Mouse (Mus musculus) hindbrain, embryonic 13.5 days (tissue): ENCODE results near the gene Sept12. TPM values are rescaled to one million over a fixed set of nuclear protein-coding genes. Genes with fewer than 3 reads are reported as not detected.

Experiments used
- ATAC-seq: fragments of 200-750 bp; cut with Nextera tagmentation; 2 replicates; pipeline ENCODE4 v1.8.0; 2017; ENCODE audit warnings: moderate TSS enrichment; ENCODE audit not compliant: low FRiP score
- H3K27ac ChIP-seq: fragments of 300-500 bp; sonication (generic); 2 replicates; pipeline ENCODE4 v1.5.1; 2015; ENCODE audit warnings: inconsistent platforms, mild to moderate bottlenecking, moderate library complexity
- H3K27me3 ChIP-seq: fragments of 300-500 bp; sonication (generic); 2 replicates; pipeline ENCODE4 v1.6.1; 2015; ENCODE audit warnings: mild to moderate bottlenecking, inconsistent platforms
- H3K36me3 ChIP-seq: fragments of 300-500 bp; sonication (generic); 2 replicates; pipeline ENCODE4 v1.6.1; 2015; ENCODE audit warnings: mild to moderate bottlenecking, inconsistent platforms
- H3K4me1 ChIP-seq: fragments of 300-500 bp; sonication (generic); replicated peaks from 2 replicates; pipeline ENCODE4 v1.6.1; 2015; ENCODE audit warnings: inconsistent platforms
- H3K4me2 ChIP-seq: fragments of 300-500 bp; sonication (generic); 2 replicates; pipeline ENCODE4 v1.6.1; 2015; ENCODE audit warnings: inconsistent platforms, mild to moderate bottlenecking, moderate library complexity
- H3K4me3 ChIP-seq: fragments of 300-500 bp; sonication (generic); 2 replicates; pipeline ENCODE4 v1.5.1; 2015; ENCODE audit warnings: mild to moderate bottlenecking, inconsistent platforms
- H3K9ac ChIP-seq: fragments of 300-500 bp; sonication (generic); 2 replicates; pipeline ENCODE4 v1.6.1; 2015; ENCODE audit warnings: mild to moderate bottlenecking, inconsistent platforms
- H3K9me3 ChIP-seq: fragments of 300-500 bp; sonication (generic); 2 replicates; pipeline ENCODE4 v1.6.1; 2016; ENCODE audit warnings: inconsistent platforms
- WGBS: fragments of 180-500 bp; shearing (Covaris S2); methylation state at CpG from one replicate; pipeline ENCODE4 v1.1.7; 2015; 5-methylcytosine and 5-hydroxymethylcytosine counted together
- polyA plus RNA-seq: library from polyadenylated mRNA; unstranded; fragments of >200 nt; fragmentation: Nextera tagmentation; extraction: Ambion mirVana; gene quantifications from 2 replicates; pipeline ENCODE4 v1.2.1, GENCODE M21; 2015

Gene Sept12
- polyA plus RNA-seq: not detected in 2 replicates

DNA sequence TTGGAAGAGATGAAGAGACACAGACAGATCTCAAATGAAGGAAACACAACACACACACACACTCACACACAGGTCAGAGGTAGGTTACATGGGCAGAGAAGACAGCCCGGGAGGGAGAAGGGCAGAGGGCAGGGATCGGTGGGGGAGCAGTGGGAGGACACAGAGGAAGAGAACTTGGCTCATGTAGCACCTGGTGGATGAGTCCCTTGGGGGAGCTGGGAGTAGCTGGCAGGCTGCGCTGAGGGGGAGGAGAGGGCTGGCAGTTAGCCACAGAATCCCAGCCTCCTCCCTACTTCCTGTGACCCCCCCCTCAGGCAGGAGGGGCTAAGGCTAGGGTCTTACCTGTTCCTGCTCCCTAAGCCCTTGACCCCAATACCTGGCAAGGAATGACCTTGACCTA lies at the start of gene Sept12:
TSS of gene Sept12 (minus strand) at position 300 of the 400 bp plus-strand sequence.
- Histone ChIP-seq H3K36me3 (no peaks in the 10 kb centered on the region), H3K27me3 (no peaks in the 10 kb centered on the region), H3K4me3 (no peak within 1 kb of the TSS), H3K4me2 (no peak within 1 kb of the TSS), H3K9me3 (no peaks in the 10 kb centered on the region), H3K9ac (no peak within 1 kb of the TSS), H3K4me1 (no peaks in the 10 kb centered on the region), H3K27ac (no peak within 1 kb of the TSS)
- 72% methylated on average over 3 of the region's 3 CpGs for WGBS
- ATAC-seq: no peak

DNA sequence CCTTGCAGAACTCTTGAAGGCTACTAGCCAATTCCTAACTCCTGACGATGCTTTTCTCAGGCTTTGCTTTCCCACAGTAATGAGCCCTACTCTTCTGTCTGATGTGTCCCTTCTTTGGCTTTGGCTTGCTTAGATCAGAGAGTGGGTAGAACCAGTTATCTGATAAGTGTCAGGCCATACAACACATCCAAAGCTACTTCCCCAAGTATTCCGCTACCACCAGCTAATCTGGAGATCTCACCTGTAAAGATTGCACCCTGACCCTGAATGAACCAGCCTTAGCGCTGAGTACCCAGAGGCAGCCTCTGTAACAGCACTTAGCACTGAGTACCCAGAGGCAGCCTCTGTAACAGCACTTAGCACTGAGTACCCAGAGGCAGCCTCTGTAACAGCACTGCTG lies 47.7 kb upstream of the Sept12 start:
- no peak overlapping the region for H3K4me2 ChIP-seq
- H3K4me1 ChIP-seq: peaks cover 20% of the 10 kb centered on the region
- no peaks in the 10 kb centered on the region for H3K27me3 ChIP-seq
- H3K4me3 ChIP-seq: no peak overlapping the region
- H3K9ac ChIP-seq: no peak overlapping the region
- 99% methylated on average over 3 of the region's 3 CpGs for WGBS
- ATAC-seq: no peak
- H3K9me3 ChIP-seq: no peaks in the 10 kb centered on the region
- peaks cover 72% of the 10 kb centered on the region for H3K36me3 ChIP-seq
- no peak overlapping the region for H3K27ac ChIP-seq

- Histone ChIP-seq H3K4me1 (no peaks in the 10 kb centered on the region), H3K27me3 (no peaks in the 10 kb centered on the region), H3K4me3 (no peak overlapping the region), H3K9me3 (no peaks in the 10 kb centered on the region), H3K9ac (no peak overlapping the region), H3K27ac (no peak overlapping the region), H3K4me2 (no peak overlapping the region), H3K36me3 (peaks cover 97% of the 10 kb centered on the region)
- WGBS: 73% methylated on average over 5 of the region's 5 CpGs
- ATAC-seq: no peak
Measured at GRCm38 (mm10) chr16:5036649-5037234, 39.1 kb upstream of the Sept12 start.

- Histone ChIP-seq H3K9ac (no peak overlapping the region), H3K27ac (no peak overlapping the region), H3K4me1 (no peaks in the 10 kb centered on the region), H3K27me3 (no peaks in the 10 kb centered on the region), H3K4me3 (no peak overlapping the region), H3K9me3 (no peaks in the 10 kb centered on the region), H3K36me3 (peaks cover 97% of the 10 kb centered on the region), H3K4me2 (no peak overlapping the region)
- 98% methylated on average over 3 of the region's 3 CpGs for WGBS
- no peak for ATAC-seq
Measured at GRCm38 (mm10) chr16:5035591-5035990, 37.9 kb upstream of the Sept12 start.

- Histone ChIP-seq H3K27ac (no peak overlapping the region), H3K4me2 (no peak overlapping the region), H3K27me3 (no peaks in the 10 kb centered on the region), H3K4me3 (no peak overlapping the region), H3K4me1 (no peaks in the 10 kb centered on the region), H3K9me3 (no peaks in the 10 kb centered on the region), H3K9ac (no peak overlapping the region), H3K36me3 (peaks cover 99% of the 10 kb centered on the region)
- 69% methylated on average over 2 of the region's 2 CpGs for WGBS
- ATAC-seq: no peak
Measured at GRCm38 (mm10) chr16:5029847-5030246, 32.2 kb upstream of the Sept12 start.

DNA sequence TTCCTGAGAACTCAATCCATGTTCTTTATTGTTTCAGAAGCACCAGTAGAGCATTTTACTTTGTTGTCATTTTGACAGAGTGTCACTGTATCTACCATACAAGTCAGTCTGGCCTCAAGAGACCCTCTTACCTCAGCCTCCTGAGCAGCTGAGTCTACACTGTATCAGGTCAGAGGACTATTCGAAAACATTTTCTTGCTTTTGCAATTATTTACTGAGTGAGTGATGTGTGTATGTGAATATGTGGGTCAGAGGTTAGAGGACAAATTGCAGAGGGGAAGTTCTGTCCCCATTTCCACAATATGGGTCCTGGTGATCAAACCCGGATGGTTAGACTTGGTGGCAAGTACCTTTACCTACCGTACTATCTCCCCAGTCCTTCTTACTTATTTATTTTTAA lies 26.4 kb upstream of the Sept12 start:
- WGBS: 98% methylated on average over 3 of the region's 3 CpGs
- Histone ChIP-seq H3K4me3 (no peak overlapping the region), H3K36me3 (peaks cover 99% of the 10 kb centered on the region), H3K4me2 (no peak overlapping the region), H3K9me3 (no peaks in the 10 kb centered on the region), H3K4me1 (no peaks in the 10 kb centered on the region), H3K9ac (no peak overlapping the region), H3K27ac (no peak overlapping the region), H3K27me3 (no peaks in the 10 kb centered on the region)
- no peak for ATAC-seq

DNA sequence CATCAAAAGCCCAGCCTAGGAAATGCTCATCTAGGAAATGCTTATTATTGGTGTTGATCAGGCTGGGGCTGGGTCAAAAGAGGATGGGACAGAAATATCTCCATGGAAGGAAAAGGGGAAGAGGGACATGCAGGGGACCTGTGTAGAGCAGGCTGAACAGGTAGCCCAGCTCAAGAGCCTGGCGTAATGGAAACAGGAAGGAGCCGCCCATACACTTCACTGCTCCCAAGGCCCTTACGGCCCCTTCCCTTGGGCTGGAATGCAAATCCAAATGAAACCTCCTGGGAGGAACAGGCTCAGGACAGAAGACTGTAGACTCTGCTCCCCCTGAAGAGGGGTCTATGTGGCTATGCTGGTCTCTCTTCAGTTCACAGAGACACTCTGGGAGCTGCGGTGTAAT lies 16.9 kb upstream of the Sept12 start:
- H3K4me2 ChIP-seq: no peak overlapping the region
- H3K4me1 ChIP-seq: peaks cover 33% of the 10 kb centered on the region
- no peak overlapping the region for H3K4me3 ChIP-seq
- H3K27ac ChIP-seq: peak overlapping the region; percentile 50; the same call in 1 of the 2 replicates
- H3K36me3 ChIP-seq: peaks cover 64% of the 10 kb centered on the region
- no peak overlapping the region for H3K9ac ChIP-seq
- H3K27me3 ChIP-seq: no peaks in the 10 kb centered on the region
- WGBS: 94% methylated on average over 4 of the region's 4 CpGs
- ATAC-seq: no peak
- no peaks in the 10 kb centered on the region for H3K9me3 ChIP-seq

GRCm38 (mm10) chr16:5013054-5013838 lies 15.6 kb upstream of the Sept12 start, which contains the start of gene Rogdi:
Gene Rogdi, minus strand, starts transcription at chr16:5013553.
- Histone ChIP-seq H3K4me1 (peaks cover 33% of the 10 kb centered on the region), H3K4me2 (peak within 1 kb of the TSS; percentile 75), H3K4me3 (peak within 1 kb of the TSS; percentile 64), H3K27ac (peak within 1 kb of the TSS; percentile 90), H3K9me3 (no peaks in the 10 kb centered on the region), H3K9ac (peak within 1 kb of the TSS; percentile 83), H3K27me3 (no peaks in the 10 kb centered on the region), H3K36me3 (peaks cover 58% of the 10 kb centered on the region)
- WGBS: under 1% methylated on average over 63 of the region's 63 CpGs
- ATAC-seq: peak; percentile 99

DNA sequence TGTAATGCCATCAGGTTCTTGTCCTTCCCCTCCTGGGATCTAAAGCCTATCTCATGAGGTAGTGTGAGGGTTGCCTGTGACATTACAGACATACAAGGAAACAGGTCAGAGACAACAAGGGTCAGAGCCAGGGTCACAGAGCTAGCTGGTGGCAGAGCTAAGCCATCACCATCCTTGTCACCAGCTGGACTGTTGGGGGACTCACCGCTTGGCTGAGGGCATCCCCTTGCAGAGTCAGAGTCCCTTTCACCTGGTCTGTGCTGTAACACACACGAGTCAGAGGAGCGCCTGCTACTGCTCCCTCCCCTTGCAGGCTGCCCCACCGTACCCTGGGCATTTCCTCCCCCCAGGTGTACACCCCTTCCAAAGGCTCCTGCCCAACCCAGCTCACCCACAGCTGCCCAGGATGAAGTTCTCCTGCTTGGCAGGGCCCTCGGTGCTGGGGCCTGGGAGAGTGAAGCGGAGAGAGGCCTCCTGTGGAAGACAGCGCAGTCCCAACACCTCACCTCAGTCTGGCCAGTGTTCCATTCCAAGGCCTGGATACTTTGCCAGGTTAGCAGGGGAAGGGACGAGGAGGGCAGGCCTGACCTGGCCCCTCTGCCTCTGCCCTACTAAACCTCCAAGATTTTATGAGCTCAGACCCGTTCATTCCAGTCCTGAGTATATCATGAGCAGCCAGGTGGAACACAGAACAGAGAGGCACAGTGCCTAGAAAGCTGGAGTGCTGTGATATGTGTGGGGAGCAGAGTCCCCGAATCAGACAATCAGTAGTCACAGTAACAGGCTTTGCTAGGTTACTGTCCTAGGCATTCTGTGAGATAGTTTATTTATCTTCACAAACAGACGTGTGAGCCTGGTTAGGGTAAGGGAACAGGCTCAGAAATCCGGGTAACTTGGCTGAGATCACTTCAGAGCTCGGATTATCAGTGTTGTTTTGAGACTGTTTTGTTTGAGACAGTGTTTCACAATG lies 14.7 kb upstream of the Sept12 start:
- H3K9me3 ChIP-seq: no peaks in the 10 kb centered on the region
- H3K4me2 ChIP-seq: peak overlapping the region; percentile 75
- ATAC-seq: no peak
- peak overlapping the region; percentile 90 for H3K27ac ChIP-seq
- peaks cover 33% of the 10 kb centered on the region for H3K4me1 ChIP-seq
- H3K36me3 ChIP-seq: peaks cover 54% of the 10 kb centered on the region
- WGBS: 55% methylated on average over 13 of the region's 13 CpGs
- peak overlapping the region; percentile 83 for H3K9ac ChIP-seq
- peak overlapping the region; percentile 64 for H3K4me3 ChIP-seq
- H3K27me3 ChIP-seq: no peaks in the 10 kb centered on the region

DNA sequence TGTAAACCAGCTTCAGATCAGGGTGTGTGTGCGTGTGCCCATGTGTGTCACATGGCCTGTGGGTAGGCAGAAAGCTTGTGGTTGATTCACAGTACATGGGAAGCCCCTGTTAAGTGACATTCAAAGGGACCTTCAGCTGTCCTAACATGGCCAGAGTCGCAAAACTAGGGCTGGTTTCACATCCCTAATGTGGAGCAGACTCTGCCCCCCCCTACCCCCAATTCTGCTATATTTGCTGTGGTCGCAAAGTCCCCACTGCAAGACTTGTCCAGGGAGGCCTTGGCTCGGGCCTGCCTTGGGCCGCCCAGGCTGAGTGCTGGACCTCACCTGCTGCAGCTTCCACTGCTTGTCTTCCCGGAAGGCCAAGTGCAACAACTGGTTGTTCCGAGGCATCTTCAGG lies 13.6 kb upstream of the Sept12 start:
- WGBS: 90% methylated on average over 7 of the region's 7 CpGs
- H3K4me1 ChIP-seq: peaks cover 33% of the 10 kb centered on the region

GRCm38 (mm10) chr16:5010371-5010935 lies 12.8 kb upstream of the Sept12 start:
- ATAC-seq: no peak
- Histone ChIP-seq H3K4me3 (no peak overlapping the region), H3K4me1 (peaks cover 33% of the 10 kb centered on the region), H3K9ac (0 out of 2 replicates have a peak overlapping the region, but pooled peaks have one; percentile 10), H3K4me2 (no peak overlapping the region), H3K27ac (no peak overlapping the region), H3K9me3 (no peaks in the 10 kb centered on the region), H3K36me3 (peaks cover 36% of the 10 kb centered on the region), H3K27me3 (no peaks in the 10 kb centered on the region)
- WGBS: 82% methylated on average over 10 of the region's 10 CpGs

More for the DNA sequence above, 13.6 kb upstream of the Sept12 start:
- Histone ChIP-seq H3K4me2 (no peak overlapping the region), H3K9me3 (no peaks in the 10 kb centered on the region), H3K4me3 (no peak overlapping the region), H3K9ac (peak overlapping the region; percentile 83; the same call in 1 of the 2 replicates), H3K27ac (no peak overlapping the region), H3K36me3 (peaks cover 44% of the 10 kb centered on the region), H3K27me3 (no peaks in the 10 kb centered on the region)
- no peak for ATAC-seq

DNA sequence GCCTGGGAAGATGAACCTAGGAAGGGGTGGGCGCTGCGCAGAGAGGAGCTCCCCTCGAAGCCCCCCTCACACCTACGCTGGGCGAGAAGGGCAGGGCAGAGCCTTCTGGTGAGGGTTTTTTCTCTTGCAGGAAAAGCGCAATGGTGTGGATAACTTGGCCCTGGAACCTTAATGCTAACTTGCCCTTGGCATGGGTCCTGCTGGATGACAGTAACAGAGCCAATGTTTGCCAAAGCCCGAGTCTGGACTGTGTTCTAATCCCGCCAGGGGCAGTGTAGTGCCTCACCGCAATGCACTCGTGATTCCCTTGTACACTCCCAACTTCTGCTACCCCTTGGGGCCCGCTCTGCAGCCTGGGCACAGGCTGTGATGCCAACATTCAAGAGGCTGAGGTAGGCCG lies 10.4 kb upstream of the Sept12 start:
- Histone ChIP-seq H3K9me3 (no peaks in the 10 kb centered on the region), H3K36me3 (peaks cover 24% of the 10 kb centered on the region), H3K4me1 (peaks cover 28% of the 10 kb centered on the region), H3K4me3 (no peak overlapping the region), H3K9ac (no peak overlapping the region), H3K27ac (no peak overlapping the region), H3K27me3 (no peaks in the 10 kb centered on the region), H3K4me2 (no peak overlapping the region)
- WGBS: 83% methylated on average over 12 of the region's 12 CpGs
- ATAC-seq: no peak
